Mouse (Mus musculus): ENCODE data around the gene Calm1.

Gene Calm1

DNA sequence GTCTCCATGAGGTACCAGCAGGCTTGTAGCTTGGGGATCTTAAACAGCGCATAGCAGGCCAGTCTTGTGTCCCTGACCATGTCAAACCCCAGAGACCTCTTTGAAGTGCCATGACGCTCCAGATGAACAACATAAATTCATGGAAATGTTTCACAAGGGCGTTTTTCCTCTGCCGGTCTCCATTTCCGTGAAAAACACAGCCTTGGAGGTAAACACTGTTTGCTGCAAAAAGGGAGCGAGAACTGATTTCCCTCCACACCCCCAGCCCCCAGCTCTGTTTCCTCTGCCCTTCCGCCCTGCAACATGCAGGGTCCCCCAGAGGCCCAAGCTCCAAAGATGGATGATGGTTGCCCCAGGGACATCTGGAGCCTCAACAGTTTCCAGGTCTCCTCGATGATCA lies 24.3 kb downstream of the Calm1 start:
- DNase-seq (ENCODE audit: low spot score in 2 of 2): no peak

DNA sequence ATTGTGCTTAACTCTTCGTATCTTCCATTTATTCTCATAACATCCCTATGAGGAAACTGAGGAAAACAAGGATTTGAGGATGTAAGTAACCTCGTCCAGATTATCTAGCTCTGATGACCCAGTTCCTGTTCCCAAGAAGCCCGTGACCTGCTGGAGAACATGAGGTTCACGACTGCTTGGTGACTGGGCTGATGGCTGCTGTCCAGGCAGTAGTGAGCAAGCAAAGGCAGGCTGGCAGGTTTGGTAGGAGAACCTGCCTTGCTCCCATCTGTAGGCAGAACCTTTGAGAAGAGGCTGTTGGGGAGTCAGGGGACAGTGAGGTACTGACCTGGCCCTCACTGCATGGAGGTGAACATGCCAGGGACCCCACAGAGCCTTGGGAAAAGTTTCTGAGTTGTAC lies 26.0 kb downstream of the Calm1 start:
- no peak for DNase-seq (ENCODE audit: low spot score in 2 of 2)

DNA sequence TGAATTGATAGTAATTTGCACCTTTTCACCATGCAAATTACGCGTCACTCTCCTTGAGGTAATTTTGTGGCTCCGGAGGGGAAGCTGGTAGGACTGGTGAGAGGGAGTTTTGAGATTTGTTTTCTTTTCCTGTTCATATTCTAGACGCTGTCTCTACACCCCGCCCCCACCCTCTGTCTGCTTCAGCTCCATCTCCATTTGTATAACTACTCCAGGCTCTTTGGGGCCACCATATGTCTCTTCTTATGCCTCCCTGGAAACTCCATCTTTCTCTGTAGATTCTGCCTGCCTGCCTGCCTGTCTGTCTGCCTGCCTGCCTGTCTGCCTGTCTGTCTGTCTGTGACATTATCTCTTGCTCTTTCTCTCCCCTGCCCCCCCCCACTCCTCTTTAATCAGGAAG lies 26.8 kb downstream of the Calm1 start:
- DNase-seq (ENCODE audit: low spot score in 2 of 2): no peak

DNA sequence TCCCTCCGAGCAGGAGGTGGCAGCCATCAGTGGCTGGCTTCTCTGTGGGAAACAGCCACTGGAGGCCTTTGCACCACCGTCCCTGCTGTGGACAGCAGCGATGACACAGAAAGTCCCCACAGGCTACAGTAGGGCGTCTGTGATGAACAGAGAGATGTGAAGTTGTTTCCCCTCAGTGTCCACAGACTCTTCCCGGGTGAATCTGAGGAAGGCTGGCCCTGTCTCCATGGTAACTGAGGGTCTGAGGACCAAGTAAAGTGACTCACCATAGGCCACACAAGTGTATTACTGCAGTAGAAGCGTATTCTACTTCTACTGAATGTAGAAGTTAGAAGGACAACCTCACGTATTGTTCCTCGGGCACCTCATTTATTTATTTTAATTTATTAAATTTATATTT lies 27.4 kb downstream of the Calm1 start:
- DNase-seq (ENCODE audit: low spot score in 2 of 2): no peak

DNA sequence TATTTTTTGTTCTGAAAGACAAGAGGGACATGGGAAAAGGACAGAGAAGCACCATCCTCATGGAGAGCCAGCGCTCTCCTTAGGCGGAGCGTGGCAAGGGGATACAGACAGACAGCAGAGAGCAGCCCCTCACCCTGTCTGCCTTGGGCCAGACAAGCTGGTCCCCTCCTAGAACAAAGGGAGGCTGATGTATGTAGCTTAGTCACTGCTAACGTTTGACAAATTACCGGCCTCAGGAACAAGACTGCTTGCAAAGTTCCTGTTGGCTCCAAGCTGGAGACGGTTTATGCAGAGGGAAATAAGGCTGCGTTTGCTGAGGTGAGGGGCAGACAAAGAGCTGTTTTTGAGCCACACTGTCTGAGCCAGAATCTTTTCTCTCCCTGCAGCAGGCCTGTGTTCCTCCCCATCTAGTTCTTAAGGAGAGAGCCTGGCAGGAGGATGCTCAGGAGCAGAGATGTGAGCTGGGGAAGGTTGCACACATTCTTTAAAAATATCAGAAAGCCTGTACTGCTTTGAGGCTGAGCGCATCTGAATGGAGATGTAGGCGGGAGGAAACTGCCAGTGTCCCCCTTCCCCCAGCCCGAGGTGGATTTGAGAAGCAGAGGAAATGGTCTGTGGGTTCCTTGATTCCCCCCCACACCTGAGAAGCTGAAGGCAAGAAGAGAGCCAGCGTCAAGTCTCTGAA lies 28.9 kb downstream of the Calm1 start:
- DNase-seq (ENCODE audit: low spot score in 2 of 2): peak in 1 of 2 experiments; percentile 15

DNA sequence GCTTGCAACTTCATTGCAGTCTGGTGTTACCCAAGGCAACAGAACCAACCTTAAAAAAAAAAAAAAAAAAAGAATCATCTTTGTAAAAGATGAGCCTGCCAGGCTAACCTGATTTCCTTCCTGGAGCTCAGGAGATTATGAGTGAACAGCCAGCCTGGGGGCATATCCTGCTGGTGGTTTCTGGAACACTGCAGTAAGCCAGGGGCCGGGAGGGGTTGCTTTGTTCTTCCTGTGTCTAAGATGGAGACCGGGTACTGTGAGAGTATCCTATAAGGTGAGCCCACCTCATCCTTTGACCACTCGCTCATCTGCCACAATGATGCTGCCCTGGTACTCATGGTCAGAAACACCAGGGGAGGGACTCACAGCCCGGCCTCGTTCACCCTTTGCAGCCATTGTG lies 35.0 kb downstream of the Calm1 start:
- no peak for DNase-seq (ENCODE audit: low spot score in 2 of 2)

DNA sequence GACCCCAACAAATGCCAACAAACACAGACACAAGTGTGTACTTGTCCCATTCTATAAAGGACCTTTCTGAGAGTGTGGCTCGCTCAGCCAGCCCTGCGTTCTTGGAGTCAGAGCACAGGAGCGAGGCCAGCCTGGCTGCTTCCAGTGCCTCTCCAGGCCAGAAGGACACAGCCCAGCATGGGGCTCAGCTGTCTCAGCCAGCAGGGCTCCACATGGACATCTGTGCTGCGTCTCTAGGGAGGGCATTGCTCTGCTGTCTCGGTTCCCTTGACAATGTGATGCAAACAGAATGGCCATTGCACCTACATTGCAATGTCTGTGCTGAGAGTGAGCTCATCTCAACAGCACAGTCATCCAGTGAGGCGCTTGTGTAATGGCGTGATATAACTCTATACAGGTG lies 35.7 kb downstream of the Calm1 start:
- no peak for DNase-seq (ENCODE audit: low spot score in 2 of 2)

DNA sequence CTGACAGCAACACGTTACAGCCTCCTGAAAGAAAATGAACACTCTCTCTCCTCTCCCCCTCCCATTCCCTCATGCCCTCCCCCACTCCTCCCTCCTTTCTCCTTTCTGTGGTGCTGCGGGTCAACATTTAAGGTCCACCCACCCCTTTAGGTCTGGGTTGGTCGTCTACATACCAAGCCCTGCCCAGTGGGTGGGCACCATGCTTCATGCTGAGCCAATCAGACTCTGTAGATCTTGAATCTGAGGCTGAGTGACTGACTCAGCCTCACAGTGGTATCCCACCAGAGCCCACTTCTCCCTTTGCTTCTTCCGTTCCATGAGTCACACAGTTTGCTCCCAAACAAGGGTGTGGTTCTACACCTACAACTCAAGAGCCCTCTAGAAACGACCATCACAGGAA lies 36.2 kb downstream of the Calm1 start:
- no peak for DNase-seq (ENCODE audit: low spot score in 2 of 2)

DNA sequence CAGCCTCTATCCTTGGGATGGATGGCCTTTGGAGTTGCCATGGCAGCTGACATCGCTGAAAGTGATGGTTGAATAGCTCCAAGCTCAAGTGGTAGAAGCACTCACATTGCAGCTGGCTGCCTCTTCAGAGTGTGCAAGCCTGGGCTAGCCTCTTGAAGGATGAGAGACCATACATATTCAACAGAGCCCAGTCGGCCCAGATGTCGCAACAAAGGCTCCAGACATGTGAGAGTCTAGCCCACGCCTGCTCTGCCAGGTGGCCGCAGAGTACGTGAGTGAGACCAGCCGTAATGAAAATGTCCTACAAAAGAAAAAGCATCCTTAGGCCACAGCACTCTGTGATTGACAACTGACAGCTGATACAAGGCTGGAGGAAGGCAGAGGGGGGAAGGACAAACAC lies 40.2 kb downstream of the Calm1 start:
- DNase-seq (ENCODE audit: low spot score in 2 of 2): no peak

DNA sequence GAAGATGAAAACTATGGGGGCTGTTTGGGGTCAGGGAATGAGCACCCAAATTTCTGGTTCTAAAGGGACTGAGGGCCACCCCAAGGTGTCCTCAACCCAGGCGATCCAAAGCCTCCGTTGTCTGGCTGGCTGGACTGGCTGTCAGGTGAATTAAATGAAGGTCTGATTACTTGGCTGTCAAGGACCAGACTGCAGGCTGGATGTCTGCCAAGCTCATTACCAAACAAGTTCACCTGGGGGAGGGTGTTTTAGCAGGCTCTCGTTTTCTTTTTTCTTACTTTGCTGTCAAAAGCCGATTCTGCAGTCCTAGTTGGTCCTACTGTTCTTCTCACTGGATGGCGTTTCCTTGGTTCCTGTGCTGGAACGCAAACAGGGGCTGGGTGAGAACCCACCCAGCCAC lies 40.6 kb downstream of the Calm1 start:
- no peak for DNase-seq (ENCODE audit: low spot score in 2 of 2)

DNA sequence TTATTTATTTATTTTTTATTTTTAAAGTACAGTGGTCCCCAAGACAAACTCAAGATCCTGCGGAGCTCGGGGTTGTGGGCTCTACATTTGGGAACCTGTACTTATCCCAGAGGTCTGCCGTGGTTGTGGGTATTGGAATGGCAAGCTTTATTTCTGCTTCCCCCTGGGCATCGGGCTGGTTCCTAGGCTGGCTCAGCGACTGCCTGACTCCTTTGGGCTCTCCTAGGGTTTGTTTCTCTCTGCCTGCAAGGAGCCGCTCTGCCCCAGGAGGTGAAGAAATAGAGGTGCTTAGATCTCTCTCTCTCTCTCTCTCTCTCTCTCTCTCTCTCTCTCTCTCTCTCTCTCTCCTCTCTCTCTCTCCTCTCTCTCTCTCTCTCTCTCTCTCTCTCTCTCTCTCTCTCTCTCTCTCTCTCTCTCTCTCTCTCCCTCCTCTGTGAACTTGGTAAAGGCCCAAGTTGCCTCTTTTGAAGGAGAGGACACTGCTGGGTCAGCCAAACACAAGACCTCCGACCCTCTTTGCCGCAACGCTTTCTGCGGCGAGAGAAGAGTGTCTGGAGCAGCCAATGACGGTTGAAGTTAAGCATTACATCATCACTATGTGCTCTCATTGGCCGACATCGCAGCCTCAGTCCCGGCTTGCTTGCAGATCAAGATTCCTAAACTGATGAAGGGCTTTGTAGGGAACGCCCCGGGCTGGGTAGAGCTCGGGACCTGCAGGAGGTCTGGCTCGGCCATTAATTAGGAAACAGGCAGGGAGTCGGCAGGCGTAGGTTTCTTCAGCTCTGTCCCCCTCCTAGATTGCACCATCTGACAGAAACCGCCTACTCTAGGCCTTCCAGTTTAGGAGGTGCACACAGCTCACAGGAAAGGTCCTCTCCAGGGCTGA lies 42.9 kb downstream of the Calm1 start:
- no peak for DNase-seq (ENCODE audit: low spot score in 2 of 2)

DNA sequence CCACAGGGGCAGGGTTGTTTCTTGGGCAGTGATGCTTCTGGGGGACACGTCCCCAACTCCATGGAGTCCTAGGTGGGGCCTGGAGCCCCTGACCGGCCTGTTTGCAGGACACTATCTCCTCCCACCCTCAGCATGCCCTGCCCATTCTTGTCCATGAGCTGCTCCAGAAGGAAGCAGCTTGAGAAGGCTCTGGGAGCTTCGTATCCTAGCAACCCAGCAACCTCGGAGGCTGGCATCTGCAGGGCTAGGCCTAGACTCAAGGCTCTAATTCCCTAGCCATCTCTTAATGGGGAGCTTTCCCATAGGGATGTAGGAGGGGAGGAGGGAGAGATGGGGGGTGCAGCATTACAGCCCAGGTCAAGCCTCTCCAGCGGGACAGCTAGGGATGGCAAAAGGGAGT lies 45.3 kb downstream of the Calm1 start:
- DNase-seq (ENCODE audit: low spot score in 2 of 2): no peak

DNA sequence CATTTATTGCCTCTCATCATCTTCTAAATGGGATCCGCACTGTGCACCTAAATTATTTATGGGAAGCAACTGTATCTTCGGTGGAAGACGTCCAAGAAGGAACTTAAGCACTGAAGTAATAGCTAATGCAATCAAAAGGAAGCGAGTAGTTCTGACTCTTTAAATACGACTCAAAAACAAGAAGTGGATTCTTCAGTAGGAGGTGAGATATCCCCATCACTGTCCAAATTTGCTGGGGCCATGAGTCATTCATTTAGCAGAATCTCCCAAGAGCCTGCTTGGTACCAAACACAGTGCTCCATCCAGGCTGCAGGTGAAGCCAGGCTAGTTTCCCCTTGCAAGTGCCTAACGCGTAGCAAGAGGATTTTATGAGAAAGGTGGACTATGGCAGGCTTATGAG lies 49.9 kb downstream of the Calm1 start:
- no peak for DNase-seq (ENCODE audit: low spot score in 2 of 2)

DNA sequence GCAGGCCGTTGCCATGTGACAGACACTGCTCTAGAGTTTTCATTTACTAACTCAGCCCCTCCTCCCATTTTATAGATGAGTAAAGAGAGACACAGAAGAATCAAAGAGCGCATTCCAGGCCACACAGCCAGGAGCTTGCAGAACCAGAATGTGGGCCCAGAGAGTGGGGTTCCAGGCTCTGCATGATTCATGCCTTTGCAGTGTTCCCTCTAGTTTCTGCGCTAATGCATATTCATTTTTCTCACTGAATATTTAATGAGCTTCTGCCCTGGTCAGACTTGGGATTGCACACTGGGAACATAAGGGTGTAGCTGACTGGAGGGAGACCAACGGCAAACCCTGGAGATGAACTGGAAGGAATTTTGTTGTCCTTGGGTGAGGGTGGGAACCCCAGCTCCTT lies 55.2 kb downstream of the Calm1 start:
- DNase-seq (ENCODE audit: low spot score in 2 of 2): no peak

DNA sequence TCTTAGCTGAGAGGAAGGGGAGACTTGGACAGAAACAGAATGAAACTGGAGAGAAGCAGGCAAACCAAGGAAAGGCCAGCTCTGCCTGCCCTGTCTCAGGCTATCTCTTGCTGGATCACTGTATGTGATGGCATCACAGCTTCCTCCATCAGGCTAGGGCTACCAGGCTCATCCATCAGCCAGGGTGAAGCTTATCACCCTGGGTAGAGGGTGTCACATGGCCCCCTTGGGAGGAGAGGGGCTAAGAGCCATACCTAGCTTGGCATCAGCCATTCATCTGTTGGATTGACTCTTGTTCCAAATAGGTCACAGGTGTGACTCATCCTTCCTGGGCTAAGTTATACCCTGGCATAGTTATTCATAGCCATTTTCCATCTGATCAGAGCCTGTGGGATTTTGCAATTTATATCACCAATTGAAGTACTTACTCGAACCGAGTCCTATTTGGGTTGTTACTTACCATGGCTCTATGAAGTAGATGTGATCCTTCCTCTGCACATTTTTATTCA lies 56.3 kb downstream of the Calm1 start:
- DNase-seq (ENCODE audit: low spot score in 2 of 2): no peak

DNA sequence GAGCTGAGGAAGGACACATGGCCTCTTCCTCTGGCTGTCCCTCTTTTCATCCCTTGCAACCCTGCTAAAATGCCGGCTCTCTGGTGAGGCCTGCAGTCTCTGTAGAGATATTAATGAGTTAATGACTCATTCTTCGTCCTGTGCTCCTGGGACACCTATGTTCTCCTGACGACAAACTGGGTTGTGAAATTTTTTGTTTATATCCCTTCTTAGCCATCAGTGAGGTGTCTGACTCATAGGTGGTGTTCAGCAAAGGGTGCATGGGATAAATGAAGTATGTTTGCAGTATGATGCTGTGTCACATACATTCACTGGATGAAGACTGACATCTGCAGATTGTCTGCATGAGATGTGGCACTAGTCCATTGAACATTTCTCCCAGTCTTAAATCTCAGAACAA lies 58.5 kb downstream of the Calm1 start:
- DNase-seq (ENCODE audit: low spot score in 2 of 2): no peak

Measured in spleen, postnatal 36 days (tissue).